Mouse (Mus musculus) ES-CJ7 (cell line): Measurements from ENCODE around the gene Kctd17.

Experiments
- DNase-seq: peaks from one replicate; pipeline ENCODE4 v3.0.0; 2011; ENCODE audit warnings: low read depth, low spot score

Kctd17 gene

DNA sequence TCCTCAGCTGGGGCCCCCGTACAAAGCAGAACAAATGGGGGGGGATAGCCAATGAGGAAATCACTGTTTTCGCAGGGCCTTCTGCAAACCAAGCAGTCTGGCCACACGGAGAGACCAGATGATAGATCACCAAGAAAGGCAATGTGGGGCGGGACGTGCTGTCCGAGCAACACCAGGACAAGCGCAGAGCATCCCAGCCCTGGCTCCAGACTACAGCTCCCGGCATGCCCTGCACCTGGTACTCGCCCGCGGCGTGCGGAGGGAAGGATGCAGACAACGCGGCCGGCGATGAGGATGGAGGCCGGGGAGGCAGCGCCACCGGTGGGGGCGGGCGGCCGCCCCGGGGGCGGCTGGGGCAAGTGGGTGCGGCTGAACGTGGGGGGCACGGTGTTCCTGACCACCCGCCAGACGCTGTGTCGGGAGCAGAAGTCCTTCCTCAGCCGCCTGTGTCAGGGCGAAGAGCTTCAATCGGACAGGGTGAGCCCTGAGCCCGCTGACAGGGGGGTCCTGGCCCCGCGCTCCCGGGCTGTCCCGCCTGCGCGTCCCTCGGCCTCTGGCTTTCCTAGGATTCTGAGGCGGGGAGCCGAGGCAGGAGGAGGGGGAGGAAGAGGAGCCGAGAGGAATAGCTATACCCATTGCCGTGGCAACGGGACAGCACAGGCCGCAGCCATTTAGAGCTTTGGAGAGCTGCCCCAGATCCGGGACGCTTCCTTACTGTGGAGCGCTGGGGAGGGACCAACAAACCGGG lies at the start of gene Kctd17:
Kctd17 (plus strand) TSS at position 174 of the 748 bp plus-strand sequence.
- DNase-seq: peak; percentile 70

DNA sequence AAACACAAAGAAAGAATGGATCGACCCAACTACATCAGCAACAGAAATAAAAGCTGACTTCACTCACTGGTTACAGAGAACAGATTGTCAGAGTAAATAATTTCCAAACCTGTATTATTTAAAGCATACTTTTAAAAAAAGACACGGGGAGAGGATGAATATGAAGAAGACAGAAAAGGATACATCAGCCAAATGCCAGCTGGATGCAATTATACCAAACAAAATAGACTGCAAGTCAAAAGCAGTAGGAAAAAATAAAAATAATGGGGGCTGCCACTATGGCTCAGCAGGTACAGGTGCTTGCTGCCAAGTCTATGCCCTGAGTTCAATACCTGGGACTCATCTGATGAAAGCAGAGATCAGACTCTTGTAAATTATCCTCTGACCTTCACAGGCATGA lies 48.2 kb upstream of the Kctd17 start:
- DNase-seq: no peak

DNA sequence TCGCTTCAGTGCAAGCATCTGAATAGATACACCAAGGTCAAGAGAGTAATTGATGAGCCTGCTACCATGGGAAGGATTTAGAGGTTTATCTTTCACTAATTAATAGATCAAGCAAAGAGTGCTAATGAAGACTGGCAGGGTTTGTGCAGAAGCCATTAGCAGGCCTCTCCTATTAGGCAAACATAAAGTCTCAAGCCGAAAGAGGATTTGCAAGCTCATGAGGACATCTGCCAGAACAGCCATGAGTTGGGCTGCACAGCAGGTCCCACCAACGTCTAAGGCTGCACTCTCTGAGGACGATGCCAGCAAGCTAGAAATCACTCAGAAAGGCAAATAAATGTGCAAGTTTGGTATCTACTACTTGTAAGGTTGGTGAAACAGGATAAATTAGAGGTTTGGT lies 47.6 kb upstream of the Kctd17 start:
- DNase-seq: no peak

DNA sequence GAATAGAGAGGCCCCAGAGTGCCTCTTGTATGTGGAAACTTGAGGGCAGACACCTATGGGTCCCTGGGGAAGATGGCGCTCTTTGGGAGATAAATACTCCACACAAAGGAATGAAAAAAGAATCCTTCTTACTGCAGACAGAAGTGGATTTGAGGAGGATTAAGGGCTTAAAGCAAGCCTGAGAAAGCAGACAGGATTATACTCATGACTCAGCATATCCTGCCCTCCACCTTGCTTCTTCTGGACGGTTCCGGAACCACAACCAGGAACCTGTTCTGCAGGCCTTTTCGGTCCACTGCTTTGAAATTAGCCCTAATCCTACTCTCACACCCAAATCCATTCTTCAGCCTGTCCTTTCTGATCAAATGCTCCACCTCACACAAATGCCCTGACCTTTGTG lies 46.2 kb upstream of the Kctd17 start:
- DNase-seq: no peak

DNA sequence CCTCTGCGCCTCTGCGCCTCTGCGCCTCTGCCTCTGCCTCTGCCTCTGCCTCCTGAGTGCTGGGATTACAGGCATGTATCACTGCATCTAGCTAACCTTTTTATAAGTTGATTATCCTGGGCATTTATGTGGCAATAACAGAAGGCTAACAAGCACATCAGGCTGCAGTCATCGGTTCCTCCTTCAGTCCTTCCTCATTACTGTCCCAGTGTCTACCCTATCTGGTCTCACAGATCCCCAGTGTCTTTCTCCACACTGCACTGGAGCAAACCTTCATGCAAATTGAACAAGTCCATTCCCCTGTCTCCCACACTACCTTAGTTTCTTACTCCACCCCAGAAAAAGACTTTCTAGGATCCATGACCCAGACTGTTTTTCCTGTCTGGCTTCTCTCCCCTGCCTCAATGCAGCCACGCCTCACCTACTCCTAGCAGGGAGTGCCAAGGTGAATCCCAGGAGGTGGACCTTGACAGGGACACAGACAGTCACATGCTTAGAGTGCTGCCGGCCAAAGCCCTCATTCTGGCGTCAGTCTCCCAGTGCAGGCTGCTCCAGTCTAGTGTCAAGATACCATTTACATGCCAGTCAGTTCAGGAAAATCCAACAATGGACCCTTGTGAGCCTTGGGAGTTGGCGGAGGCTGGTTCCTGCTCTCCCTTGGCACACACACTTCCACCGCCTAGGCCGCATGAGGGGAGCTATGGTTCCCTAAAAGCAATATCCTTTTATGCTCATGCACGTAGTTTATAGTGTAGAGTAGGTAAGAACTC lies 44.7 kb upstream of the Kctd17 start:
- peak; percentile 23 for DNase-seq

DNA sequence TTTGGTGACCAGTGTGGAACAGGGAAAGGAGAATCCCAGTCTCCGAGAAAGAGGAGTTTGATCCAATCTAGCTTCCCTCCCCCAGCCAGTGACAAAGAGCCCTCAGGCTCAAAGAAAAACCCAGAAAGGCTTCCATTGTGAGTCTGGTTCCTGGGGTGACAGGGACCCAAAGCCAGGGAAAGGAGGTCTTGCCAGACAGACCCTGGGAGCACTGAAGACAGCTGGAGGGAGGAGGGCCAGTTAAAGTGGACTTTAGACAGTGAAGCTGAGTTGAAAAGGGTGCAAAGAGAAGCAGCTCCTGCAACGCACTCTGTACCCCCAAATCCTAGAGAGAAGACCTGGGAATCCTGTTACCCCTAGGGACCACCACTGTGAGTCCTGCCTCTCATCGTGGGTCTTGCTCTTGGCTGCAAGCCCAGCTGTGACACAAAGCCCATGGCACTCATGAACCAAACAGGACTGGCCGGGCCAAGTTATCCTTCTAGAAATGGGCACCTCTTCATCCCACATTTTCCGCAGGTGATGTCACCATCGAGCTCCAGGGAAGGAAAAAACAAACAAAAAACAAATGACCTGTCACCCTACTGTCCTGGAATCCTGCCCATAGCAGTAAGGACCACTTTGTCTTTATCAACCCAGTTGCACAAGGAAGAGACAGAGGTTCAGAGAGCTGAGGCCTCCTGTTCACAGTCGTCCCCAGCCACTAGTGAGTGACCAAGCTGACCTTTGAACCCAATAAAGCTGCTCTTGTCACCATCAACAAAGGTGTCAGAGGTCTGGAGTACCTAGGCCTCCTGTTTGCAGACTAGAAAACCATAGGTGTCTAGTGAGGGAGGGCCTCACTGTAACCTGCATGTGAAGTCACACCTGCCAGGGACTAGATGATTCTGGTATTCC lies 43.9 kb upstream of the Kctd17 start:
- DNase-seq: no peak

DNA sequence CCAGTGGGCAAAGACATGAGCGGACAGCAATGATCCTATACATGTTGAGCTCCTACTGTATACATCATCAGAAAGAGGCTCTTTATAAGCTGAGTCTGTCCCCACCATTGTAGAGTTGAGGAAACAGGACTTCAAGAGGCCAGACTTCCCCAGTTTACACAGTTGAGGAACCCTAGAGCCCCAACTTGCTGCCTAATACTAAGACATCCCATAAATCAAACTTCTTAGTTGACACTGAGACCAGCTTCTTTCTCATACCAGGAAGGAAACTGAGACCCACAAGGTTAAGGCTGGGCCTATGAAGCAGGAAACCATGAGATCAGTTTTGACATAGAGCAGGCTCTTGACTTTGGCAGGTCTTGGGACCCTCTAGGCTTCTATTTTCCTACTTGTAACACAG lies 42.8 kb upstream of the Kctd17 start:
- DNase-seq: no peak

DNA sequence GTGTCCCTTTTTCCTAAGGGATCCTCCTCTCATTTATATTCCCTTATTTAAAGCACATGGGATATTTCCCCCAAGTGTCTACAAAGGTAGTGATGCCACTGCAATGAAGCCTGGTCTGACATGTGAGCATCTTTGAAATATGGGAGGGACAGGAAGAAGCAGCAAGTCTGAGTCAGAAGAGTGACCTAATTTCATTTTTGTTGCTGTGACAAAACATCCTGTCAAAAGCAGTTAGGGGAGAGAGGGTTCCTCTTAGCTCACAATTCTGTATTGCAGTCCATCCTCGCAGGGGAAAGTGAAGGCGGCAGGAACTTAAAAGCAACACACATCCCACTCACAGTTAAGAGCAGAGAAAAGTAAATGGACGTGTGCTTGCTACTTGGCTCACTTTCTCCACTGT lies 37.5 kb upstream of the Kctd17 start:
- no peak for DNase-seq

DNA sequence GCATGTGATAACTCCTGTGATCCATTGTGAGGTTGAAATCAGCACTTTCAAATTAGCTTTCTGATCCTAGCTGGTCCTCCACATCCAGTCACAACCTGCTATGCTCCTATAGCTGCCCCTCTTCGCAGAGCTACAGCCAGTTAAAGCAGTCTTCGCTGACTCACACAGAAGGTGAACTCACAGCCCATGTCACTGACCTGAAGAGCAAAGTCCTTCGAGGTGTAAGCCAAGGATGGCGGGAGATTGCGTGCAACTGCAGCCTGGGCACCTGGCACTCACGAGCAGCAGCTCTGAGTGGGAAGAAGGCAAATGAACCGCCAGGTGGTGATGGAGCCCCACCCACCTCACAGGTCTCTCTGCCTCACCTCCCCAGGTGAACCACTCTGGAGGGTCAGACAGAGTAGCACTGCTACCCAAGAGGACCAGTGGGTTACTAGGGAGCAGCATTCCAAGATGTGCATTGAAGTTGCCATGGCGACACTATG lies 32.8 kb upstream of the Kctd17 start, which contains the start of gene Tex33:
Tex33 (minus strand) TSS at position 435 of the 485 bp plus-strand sequence.
- no peak for DNase-seq

DNA sequence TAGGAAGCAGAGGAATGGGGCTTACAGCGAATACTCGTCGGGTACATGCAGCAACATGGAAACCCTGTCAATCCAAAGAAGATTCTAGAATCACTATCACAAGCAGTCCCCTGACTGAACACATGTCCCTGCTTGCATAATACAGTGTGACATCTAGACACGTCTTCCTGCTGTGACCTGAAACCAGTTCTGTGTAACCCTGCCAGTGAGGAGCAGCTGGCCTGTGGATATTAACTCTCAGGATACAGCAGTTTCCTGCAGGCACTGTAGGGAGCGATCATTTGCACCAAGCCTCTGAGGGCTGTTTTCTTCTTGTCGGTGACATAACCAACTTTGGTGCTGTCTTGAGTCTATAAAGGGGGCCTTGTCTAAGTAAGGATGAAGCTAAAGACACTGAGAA lies 27.0 kb upstream of the Kctd17 start:
- DNase-seq: no peak

DNA sequence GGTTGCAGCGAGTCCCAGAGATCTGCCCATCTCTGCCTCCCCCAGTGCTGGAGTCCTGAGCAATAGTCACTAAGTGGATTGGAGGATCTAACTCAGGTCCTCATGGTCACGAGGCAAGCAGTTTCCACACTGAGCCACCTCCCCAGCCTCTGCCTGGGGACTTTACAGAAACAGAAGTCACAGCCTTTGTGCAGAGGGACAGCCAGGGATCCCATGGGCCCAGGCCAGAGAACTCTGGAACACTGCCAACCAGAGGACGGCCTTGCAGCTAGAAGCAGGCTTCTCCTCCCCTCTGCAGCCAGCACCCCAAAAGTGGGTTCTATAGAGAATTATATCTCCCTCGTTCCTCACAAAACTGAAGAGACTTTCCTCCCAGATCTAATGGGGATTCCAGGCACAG lies 26.4 kb upstream of the Kctd17 start:
- no peak for DNase-seq

DNA sequence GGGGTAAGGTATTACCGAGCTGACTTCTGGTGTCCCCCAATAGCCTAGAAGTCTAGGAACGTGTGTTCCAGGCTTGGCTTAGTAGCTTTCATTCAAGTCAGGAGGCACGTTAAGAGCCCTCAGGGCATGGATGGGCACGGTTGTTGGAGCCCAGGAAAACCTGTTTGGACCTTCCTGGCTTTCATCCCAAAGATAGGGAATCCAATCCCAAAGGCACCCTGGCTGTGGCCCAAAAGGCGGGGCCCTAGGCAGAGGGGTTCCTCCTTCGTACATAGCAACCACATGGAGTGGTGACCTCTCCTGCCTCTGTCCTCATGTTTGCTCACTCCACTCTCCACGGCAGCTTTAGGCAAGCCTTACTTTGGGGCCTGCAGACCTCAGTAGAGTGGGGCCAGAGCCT lies 25.9 kb upstream of the Kctd17 start:
- DNase-seq: no peak

DNA sequence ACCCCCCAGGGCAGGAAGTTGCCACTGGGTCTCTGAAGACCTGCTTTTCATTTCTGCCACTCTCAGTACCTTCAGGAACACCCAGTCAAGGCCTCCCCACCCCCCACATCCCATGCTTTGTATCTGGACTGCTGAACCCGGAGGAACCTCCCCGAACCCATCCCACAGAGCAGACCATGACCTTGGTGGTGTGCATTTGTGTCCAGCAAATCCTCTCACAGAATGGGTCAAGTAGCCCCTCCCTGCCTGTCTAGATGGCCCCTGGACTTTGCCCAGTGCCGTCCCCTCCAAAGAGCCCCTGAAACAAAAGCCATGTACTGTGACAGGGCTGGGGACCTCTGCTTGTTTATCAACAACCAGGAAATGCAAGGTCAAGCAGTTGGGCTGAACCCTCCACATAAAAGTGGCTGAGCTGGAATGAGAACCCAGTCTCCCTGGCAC lies 25.0 kb upstream of the Kctd17 start:
- peak; percentile 77 for DNase-seq

DNA sequence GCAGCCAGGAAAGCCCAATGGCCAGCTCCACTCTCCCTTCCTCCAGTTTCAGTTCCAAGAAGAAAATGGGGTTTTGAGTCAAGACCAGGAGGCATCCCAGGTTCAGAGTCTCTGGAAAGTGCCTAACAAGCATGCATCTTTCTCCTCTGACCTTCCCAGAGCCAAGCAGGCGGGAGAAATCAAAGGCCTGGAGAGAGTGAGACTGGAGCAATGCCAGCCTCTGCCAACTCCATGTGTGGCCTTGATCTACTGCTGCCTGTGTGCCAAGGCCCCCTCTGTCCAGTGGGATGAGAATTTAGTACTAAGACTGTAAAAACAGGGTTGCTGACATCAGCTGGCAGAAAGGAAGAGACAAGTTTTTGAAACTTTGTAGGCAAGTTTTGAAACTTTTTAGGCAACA lies 24.5 kb upstream of the Kctd17 start:
- DNase-seq: no peak

DNA sequence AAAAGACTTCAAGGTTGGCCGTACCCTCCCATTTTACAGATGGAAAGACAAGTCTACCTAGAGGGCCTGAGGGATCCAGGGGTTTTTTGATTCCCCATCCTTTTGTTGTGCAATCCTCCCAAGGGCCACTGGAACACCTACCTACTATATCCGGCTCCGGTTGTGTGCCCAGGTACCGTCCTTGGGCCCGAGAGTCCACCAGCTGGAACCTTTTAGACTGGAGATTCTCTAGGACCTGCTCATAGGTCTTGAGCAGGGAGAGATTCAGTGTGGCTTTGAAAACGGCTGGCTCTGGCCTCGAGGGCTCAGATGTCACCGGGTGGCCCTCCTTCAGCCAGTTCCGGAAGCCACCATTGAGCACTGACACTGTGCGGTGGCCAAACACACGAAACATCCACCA lies 23.3 kb upstream of the Kctd17 start:
- DNase-seq: no peak

DNA sequence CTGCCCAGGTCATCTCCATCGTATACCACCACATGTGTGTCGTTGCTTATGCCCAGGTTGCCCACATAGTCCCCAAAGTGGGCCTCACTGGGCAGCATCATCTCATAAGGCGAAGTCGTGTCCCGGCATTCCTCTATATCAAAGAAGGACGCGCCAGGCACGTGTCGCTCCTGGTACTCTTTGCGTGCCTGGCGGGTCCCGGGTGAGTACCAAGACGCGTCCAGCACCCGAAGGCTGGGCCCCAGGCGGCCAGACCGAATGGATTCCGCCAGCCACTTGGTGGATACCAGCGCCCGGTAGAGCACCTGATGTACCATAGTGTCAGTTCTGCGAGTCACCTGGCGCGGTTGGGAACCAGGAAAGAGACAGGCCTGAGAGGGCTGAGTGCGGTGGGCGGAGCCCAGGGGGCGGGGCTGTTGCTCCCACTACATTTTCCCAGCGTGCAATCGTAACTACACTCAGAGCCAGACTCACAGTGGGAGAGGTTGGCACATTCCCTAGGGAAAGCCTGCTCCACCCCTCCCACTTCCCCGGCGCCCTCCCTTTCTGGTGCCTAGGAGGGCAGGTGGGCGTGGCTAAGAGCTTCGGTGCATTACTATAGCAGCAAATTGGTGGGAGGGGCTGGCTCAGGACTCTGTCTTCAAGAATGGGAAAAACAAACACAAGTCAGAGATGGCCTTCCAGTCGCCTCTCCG lies 22.7 kb upstream of the Kctd17 start, which contains the start of gene Tst:
Tst (minus strand) TSS at position 391 of the 695 bp plus-strand sequence.
- DNase-seq: peak; percentile 99

DNA sequence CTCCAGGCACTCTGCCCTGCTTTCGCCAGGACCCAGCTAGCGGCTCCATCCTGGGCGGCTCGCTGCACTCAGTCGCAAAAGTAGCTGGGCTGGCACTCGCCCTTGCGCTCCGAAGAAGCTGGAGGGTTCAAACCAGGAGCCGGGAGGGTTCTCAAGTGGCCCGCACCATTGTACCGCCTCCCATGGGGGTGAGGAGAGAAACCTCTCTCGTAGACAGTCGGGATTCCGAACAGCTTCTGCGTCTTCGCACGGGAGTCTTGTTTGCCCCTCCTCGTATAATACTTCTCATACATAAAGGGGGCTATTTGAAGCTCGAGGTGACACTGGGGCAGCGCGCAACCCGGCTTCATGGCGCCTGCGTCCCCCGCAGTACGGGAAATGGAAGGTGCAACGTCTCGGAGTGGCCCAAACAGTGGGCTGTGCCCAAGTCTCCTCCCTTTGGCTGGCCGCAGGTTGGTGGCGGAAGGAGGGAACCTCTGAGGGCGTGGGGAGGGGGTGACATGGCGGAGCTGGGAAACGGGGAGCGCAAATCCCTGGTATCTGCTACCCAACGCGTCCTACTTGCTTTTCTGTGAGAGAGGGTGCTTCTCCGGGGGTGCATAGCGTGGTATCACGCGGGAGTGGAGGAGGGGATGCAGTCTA lies 21.9 kb upstream of the Kctd17 start, which contains the start of gene Mpst:
Mpst (plus strand) TSS at position 124 of the 642 bp plus-strand sequence.
- peak; percentile 88 for DNase-seq

DNA sequence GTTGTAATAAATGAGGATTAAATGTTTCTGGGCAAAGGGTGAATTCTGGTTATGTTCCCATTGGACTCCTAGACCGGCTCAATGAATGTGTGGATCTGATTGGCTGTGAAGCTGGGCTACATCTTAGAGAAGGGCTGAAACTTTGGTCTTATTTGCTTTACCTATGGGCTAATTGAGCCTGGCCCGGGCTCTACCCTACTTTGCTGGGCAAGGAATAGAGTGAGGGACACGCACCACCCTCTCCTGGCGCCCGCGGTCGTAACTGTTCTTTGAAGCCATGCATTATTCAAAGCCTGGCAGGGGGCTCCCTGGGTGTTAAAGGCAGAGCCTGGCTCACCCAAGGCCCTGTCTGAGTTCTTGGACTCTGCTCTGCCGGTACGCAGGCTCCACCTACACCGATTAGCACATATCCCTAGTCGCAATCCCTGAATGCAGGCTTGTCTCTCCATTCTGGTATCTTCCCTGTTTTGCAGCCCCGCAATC lies 18.8 kb upstream of the Kctd17 start:
- peak; percentile 35 for DNase-seq

DNA sequence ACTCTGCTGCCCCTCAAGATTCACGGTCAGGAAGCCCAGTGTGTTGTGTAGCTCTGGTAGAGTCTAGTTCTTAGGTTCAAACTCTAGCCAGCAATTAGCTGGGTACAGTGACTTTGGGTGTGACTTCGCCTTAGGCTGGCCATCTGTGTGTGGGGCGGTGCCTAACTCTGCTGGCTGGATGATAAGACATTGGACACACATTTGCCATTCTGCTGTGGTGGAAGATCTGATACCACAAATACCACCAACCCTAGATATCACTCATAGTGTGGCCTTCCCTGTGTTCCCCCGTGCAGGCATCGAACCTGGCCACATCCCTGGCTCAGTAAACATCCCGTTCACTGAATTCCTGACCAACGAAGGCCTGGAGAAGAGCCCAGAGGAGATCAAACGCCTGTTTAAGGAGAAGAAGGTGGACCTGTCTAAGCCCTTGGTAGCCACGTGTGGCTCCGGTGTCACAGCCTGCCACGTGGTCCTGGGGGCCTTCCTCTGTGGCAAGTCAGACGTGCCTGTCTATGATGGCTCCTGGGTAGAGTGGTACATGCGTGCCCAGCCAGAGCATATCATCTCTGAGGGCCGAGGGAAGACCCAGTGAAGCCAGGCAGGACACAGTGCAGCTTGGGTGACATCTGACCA lies 15.2 kb upstream of the Kctd17 start:
- DNase-seq: no peak

DNA sequence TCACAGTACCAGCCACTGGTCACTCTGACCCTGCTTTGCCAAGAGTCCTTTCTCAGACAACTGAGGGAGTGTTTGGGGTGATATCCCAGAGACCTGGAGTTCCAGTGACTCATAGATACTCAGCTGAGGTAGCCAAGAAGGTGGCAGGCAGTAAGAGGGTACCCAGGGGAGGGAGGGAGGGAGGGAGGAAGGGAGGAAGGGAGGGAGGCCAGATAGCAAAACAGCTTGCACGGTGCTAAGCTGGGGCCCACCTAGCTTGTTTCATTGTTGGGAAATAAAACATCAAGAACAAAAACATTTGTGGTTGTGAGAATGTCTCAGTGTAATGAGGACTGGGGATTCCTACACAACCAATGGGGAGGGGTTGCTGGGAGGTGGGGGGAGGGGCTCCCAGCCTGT lies 14.6 kb upstream of the Kctd17 start:
- no peak for DNase-seq
